Mouse (Mus musculus) limb, embryonic 13.5 days (tissue): Measurements from ENCODE around the gene Mob2. TPM values are rescaled to one million over a fixed set of nuclear protein-coding genes. Genes with fewer than 3 reads are reported as not detected.

Experiments used
- ATAC-seq: fragments of 200-750 bp; cut with Nextera tagmentation; 2 replicates; pipeline ENCODE4 v1.8.0; 2017; ENCODE audit warnings: low read depth, moderate number of reproducible peaks, moderate TSS enrichment; ENCODE audit not compliant: low FRiP score
- H3K27ac ChIP-seq: fragments of 300-500 bp; sonication (generic); 2 replicates; pipeline ENCODE4 v1.5.1; 2015; ENCODE audit warnings: inconsistent platforms, mild to moderate bottlenecking, moderate library complexity
- H3K27me3 ChIP-seq: fragments of 300-500 bp; sonication (generic); 2 replicates; pipeline ENCODE4 v1.6.1; 2015; ENCODE audit warnings: mild to moderate bottlenecking, inconsistent platforms
- H3K36me3 ChIP-seq: fragments of 300-500 bp; sonication (generic); 2 replicates; pipeline ENCODE4 v1.6.1; 2015; ENCODE audit warnings: inconsistent platforms, mild to moderate bottlenecking, moderate library complexity
- H3K4me1 ChIP-seq: fragments of 300-500 bp; sonication (generic); 2 replicates; pipeline ENCODE4 v1.6.1; 2015; ENCODE audit warnings: inconsistent platforms
- H3K4me2 ChIP-seq: fragments of 300-500 bp; sonication (generic); replicated peaks from 2 replicates; pipeline ENCODE4 v1.6.1; 2015; ENCODE audit warnings: inconsistent platforms, mild to moderate bottlenecking, moderate library complexity
- H3K4me3 ChIP-seq: fragments of 300-500 bp; sonication (generic); 2 replicates; pipeline ENCODE4 v1.5.1; 2015; ENCODE audit warnings: moderate library complexity, mild to moderate bottlenecking, inconsistent platforms
- H3K9ac ChIP-seq: fragments of 300-500 bp; sonication (generic); 2 replicates; pipeline ENCODE4 v1.6.1; 2015; ENCODE audit warnings: mild to moderate bottlenecking, inconsistent platforms
- H3K9me3 ChIP-seq: fragments of 300-500 bp; sonication (generic); 2 replicates; pipeline ENCODE4 v1.6.1; 2016; ENCODE audit warnings: inconsistent platforms
- WGBS: fragments of 180-500 bp; shearing (Covaris S2); methylation state at CpG from one replicate; pipeline ENCODE4 v1.1.7; 2015; 5-methylcytosine and 5-hydroxymethylcytosine counted together
- polyA plus RNA-seq: library from polyadenylated mRNA; unstranded; fragments of >200 nt; fragmentation: Nextera tagmentation; extraction: Ambion mirVana; gene quantifications from 2 replicates; pipeline ENCODE4 v1.2.1, GENCODE M21; 2015

Gene Mob2
- polyA plus RNA-seq = 70.7 and 71.4 TPM in 2 replicates

DNA sequence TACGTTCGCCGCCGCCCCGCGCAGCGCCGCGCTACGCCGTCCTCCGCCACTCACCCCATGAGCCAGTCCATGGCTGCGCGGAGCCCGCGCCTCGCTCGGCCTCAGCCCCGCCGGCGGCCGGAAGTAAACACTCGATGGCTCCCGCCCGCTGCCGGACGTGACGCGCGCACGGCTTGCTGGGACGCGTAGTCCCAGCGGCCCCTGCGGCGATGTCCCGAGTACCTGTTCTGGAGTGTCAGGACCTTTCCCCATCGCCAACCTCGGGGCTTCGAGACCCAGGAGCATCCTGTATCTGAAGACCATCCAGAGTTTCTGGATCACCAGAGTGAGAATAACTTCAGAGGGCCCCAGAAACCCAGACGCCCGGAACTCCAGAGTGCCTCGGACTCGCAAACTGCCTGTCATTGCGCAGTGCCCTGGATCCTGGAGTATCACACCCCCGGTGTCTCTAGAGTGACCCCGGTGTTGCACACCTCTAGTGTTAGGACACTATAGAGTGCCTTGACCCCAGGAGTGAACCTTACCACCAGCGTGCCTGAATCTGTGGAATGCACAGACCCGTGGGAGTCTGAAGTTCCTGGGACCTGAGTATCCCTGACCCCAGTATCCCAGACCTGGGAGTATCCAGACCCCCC lies at the start of gene Mob2:
Gene Mob2 (minus strand): TSS at position 135 of the 635 bp plus-strand sequence.
- ATAC-seq = peak; percentile 92
- Histone ChIP-seq H3K27ac (no peak within 1 kb of the TSS; the same call in 1 of the 2 replicates), H3K4me3 (peak within 1 kb of the TSS; percentile 92), H3K36me3 (peaks cover 10% of the 10 kb centered on the region), H3K4me2 (peak within 1 kb of the TSS; percentile 95), H3K9ac (peak within 1 kb of the TSS; percentile 95), H3K4me1 (peaks cover 30% of the 10 kb centered on the region), H3K9me3 (no peaks in the 10 kb centered on the region), H3K27me3 (0 out of 2 replicates have a peak, but pooled peaks cover 2% of the 10 kb centered on the region)
- WGBS = under 1% methylated on average over 48 of the region's 49 CpGs

DNA sequence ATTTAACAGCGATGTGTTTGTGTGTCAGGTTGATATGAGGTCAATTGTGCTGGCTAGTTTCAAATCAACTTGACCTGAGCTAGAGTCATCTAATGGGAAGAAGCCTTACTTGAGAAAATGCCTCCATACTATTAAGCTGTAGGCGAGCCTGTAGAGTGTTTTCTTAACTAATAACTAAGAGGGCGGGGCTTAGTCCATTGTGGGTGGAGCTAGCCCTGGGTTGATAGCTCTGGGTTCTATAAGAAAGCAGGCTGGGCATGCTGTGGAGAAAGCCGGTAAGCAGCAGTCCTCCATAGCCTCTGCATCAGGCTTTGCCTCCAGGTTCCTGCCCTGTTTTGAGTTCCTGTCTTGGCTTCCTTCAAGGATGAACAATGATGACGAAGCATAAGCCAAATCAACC lies 43.9 kb upstream of the Mob2 start:
- Histone ChIP-seq H3K27ac (no peak overlapping the region), H3K4me1 (no peaks in the 10 kb centered on the region), H3K27me3 (peaks cover 4% of the 10 kb centered on the region; the same call in 1 of the 2 replicates), H3K9ac (no peak overlapping the region), H3K4me3 (no peak overlapping the region), H3K9me3 (no peaks in the 10 kb centered on the region), H3K36me3 (no peaks in the 10 kb centered on the region), H3K4me2 (no peak overlapping the region)
- no peak for ATAC-seq
- WGBS = 62% methylated on average over 5 of the region's 5 CpGs

DNA sequence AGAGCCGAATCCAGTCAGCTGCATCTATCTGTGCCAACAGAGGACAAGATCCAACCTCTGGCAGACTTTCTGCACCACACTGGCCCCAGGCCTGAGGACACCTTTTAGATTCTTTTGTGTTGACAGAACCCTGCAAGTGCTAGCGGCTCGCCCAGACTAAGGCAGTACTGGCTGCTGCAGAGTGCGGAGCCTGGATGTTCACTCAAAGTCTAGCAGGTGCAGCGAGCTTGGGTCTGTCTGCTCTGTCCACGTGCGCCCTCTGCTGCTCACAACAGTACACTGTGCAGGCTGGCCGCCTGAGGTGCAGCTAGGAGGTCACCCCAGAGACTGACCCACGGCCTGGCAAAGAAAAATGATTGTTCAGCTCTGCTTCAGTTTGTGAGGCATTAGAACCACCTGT lies 36.9 kb upstream of the Mob2 start:
- Histone ChIP-seq H3K9ac (no peak overlapping the region), H3K4me1 (peaks cover 14% of the 10 kb centered on the region), H3K27ac (no peak overlapping the region), H3K9me3 (no peaks in the 10 kb centered on the region), H3K36me3 (no peaks in the 10 kb centered on the region), H3K4me3 (no peak overlapping the region), H3K4me2 (no peak overlapping the region), H3K27me3 (peaks cover 72% of the 10 kb centered on the region)
- WGBS = 12% methylated on average over 9 of the region's 9 CpGs
- ATAC-seq = 0 out of 2 replicates have a peak, but pooled peaks have one; percentile 34

DNA sequence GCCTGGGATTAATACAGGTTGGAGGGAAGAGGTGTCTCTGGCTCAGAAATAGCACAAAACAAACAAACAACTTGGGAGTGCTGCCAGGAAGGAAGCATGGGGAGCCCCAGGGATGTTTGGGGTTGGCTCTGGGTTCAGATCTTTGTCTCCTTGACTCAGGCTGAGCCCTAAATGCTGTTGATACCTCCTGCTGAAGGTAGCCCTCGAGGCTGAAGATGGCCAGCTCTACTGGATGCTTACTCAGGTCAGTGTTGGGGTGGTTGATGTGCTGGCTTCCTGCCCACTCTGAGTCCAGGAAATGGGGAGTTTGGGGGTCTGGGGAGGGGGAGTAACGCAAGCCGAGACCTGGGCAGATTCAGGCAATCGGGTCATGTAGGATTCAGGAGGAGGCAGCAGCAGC lies 35.8 kb upstream of the Mob2 start:
- Histone ChIP-seq H3K27ac (no peak overlapping the region), H3K4me3 (no peak overlapping the region), H3K9me3 (no peaks in the 10 kb centered on the region), H3K27me3 (peaks cover 83% of the 10 kb centered on the region), H3K9ac (no peak overlapping the region), H3K36me3 (no peaks in the 10 kb centered on the region), H3K4me2 (no peak overlapping the region), H3K4me1 (peaks cover 18% of the 10 kb centered on the region)
- 66% methylated on average over 4 of the region's 4 CpGs for WGBS
- no peak for ATAC-seq

DNA sequence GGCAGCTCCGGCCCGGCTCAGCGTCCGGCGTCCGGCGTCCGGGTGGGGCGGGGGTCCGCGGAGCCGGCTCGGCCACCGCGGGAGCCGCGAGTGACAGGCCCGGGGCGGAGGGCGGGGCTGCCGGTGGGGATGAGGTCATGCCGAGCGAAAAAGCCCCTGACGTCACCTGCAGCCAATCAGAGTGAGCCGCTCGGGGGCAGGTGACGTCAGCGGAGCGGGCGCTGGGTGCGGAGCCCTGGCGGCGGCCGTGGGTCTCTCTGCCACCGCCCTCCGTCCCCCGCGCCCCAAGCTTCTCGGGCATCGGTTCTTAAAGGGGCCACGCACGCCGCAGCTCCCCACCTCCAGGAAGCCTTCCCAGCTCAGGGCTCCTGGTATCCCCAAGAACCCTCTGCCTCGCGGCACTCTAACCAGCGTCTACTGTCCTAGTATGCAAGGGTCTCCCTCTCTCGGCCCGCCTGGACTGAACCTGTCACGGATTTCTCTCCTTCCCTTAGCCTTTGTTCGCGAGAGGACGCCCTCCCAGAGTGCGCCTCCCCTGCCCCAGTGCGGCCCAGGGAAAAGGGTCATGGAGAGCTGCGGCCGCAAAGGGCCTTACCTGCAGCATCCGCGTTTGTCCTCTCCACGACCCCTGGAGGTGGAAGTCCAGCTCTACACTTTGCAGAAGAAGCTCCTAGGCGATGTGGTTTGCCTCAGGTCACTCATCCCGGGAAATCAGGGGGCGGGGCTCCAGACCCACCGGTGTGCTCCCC lies 34.5 kb upstream of the Mob2 start, which contains the start of gene Dusp8:
Gene Dusp8 (minus strand): TSS at position 661 of the 749 bp plus-strand sequence.
- Histone ChIP-seq H3K27me3 (peaks cover 96% of the 10 kb centered on the region), H3K36me3 (no peaks in the 10 kb centered on the region), H3K27ac (no peak within 1 kb of the TSS), H3K9ac (peak within 1 kb of the TSS; percentile 71), H3K4me3 (peak within 1 kb of the TSS; percentile 72), H3K4me2 (peak within 1 kb of the TSS; percentile 95), H3K9me3 (no peaks in the 10 kb centered on the region), H3K4me1 (peaks cover 18% of the 10 kb centered on the region)
- WGBS = under 1% methylated on average over 60 of the region's 63 CpGs
- peak; percentile 79 for ATAC-seq

DNA sequence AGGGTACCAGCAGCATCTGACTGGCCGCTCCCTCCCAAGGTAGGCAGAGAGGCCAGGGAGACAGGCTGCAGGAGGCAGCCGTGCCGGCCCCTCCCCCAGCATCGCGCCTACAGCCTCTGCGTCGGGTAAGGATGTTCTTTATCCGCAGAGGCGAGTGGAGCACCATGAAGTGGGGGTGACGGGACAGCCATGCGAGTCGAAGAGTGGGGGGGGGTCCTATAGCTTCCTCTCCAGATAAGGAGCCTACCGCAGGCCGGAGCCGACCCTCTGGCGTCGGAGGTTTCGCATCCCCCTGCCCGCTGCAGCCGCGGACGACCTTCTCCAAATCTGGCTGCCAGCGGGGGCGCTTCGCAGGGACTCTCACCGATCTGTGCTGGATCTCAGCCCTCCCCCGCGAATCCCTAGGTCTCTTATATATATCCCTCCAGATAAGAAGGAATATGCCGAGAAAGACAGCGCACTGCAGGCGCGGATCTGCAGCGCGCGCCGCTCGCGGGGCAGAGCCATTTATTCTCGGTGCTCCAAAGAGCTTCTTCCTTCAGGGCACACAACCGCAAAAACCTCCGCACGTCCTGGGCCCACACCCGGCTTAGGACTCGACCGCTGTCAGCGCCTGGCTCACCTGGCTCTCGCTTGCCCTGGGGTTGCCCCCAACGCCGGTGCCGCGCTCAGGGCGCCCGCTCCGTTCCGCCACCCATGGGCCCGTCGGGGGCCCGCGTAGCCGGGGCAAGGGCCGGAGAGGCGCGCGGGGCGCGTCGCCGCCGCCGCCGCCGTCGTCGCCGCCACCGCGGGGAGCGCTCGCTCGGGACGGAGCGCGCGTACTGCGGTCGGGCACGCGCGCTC lies 33.7 kb upstream of the Mob2 start:
- peak overlapping the region; percentile 72 for H3K4me3 ChIP-seq
- ATAC-seq = peak; percentile 26
- no peaks in the 10 kb centered on the region for H3K36me3 ChIP-seq
- H3K27ac ChIP-seq = no peak overlapping the region
- H3K4me1 ChIP-seq = peaks cover 19% of the 10 kb centered on the region
- peaks cover 98% of the 10 kb centered on the region for H3K27me3 ChIP-seq
- H3K4me2 ChIP-seq = peak overlapping the region; percentile 95
- WGBS = under 1% methylated on average over 75 of the region's 89 CpGs
- peak overlapping the region; percentile 71 for H3K9ac ChIP-seq
- no peaks in the 10 kb centered on the region for H3K9me3 ChIP-seq

DNA sequence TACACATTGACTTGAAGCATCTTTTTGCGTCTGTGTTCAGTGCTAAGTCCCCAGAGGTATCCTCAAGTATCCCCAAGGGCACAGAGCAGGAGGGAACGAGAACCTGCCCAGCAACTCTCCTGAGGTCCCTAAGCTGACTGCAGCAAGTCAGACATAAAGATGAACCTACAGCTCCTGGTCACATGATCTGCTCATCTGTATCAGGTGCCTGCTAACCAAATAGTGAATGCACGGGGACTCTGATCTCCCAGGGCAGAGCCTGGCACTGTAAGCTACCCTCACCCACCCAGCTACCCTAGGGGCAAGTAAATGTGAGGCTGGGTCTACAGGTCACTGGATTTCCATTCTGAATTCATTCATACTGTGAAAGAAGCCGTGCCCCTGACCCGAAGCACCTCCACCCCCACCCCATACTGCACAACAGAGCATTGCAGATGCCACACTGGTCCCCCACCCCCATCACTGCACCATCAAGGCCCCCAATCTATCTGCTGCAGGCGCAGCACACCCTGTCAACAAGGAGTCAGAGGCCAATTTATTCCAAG lies 32.9 kb upstream of the Mob2 start:
- H3K4me2 ChIP-seq = peak overlapping the region; percentile 95
- no peaks in the 10 kb centered on the region for H3K9me3 ChIP-seq
- H3K36me3 ChIP-seq = no peaks in the 10 kb centered on the region
- peak overlapping the region; percentile 72 for H3K4me3 ChIP-seq
- H3K27ac ChIP-seq = no peak overlapping the region
- no peak for ATAC-seq
- H3K27me3 ChIP-seq = peaks cover 98% of the 10 kb centered on the region
- peak overlapping the region; percentile 71 for H3K9ac ChIP-seq
- WGBS = 34% methylated on average over 6 of the region's 6 CpGs
- H3K4me1 ChIP-seq = peaks cover 27% of the 10 kb centered on the region

DNA sequence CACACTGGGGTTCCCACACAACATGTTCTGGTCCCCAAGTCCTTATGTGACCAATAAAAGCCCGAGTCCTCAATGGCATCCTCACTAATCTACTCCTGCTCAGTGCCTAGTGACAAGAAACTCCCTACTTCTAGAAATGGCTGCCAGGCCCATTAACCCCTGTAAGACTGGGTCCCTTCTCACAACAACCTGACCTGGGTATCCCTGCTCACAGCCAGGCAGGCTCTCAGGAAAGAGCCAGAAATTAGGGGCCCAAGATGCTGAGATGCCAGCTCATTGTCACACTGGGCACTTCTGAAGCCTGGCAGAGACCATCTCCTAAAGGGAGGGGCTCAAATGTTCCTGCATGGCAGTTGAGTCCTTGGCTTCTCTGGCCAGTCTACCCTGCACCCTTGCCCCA lies 32.1 kb upstream of the Mob2 start:
- Histone ChIP-seq H3K4me3 (no peak overlapping the region), H3K9ac (no peak overlapping the region), H3K27me3 (peaks cover 99% of the 10 kb centered on the region), H3K36me3 (no peaks in the 10 kb centered on the region), H3K9me3 (no peaks in the 10 kb centered on the region), H3K4me2 (no peak overlapping the region), H3K4me1 (peaks cover 34% of the 10 kb centered on the region), H3K27ac (no peak overlapping the region)
- 48% methylated on average over 1 of the region's 1 CpGs for WGBS
- ATAC-seq = no peak

DNA sequence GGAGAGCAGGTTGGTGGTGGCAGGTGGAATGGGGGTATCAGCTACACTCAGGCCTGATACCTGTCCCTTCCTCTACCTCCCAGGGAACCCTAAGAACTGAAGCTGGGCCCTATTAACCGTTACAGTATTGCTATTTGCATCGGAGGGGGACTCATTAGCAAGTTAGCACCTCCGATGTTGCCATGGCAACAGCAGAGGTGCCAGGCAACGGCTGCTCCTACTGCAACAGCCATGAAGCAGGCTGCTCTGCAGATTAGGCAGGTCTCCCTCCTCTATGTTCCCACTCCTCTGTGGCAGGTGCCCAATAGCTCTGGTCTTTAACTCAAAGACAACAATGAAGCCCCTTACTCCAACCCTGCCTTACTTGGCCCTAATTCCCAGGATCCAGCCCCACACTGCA lies 31.0 kb upstream of the Mob2 start:
- ATAC-seq = no peak
- Histone ChIP-seq H3K4me2 (no peak overlapping the region), H3K4me1 (peaks cover 34% of the 10 kb centered on the region), H3K36me3 (no peaks in the 10 kb centered on the region), H3K27ac (no peak overlapping the region), H3K27me3 (peaks cover 98% of the 10 kb centered on the region), H3K4me3 (no peak overlapping the region), H3K9ac (no peak overlapping the region), H3K9me3 (no peaks in the 10 kb centered on the region)
- WGBS = 4% methylated on average over 4 of the region's 4 CpGs

DNA sequence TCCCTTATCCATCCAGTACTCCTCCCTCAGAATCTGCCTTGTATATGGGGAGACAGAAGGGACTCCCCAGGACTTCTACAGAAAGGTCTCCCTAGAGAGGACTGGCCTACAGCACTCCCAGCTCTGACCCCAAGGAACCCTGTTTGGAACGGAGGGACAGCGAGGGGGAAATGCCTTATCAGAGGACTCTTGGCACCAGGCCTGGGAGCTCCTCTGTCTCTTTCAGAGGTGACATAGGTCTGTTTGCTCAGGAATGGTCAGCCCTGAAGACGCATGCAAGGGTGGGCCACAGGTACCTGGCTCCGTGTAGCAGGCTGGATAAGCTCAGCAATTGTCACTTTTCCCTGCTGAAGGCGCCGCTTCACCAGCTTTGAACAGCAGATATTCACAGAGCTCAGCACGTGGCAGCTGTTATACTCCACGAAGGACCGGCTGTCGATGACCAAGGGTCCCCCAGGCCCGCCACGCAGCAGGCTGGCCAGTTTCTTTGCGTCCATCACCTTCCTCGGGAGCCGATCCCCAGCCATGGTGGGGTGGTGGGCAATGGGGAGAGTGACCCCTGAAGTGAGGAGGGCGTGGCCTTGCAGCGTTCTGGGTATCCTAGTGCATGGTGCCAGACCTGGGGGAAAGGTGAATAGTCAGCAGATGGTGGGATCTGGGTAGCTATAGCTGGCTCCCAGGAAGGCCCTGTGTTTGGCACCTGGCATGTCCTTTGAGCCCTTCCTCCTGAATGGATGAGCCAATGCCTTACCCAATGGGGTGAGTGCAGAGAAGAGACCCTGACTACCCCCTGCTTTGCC lies 29.0 kb upstream of the Mob2 start:
- WGBS = 62% methylated on average over 17 of the region's 17 CpGs
- peak overlapping the region; percentile 25; the same call in 1 of the 2 replicates for H3K9ac ChIP-seq
- no peak overlapping the region; the same call in 1 of the 2 replicates for H3K27ac ChIP-seq
- ATAC-seq = no peak
- no peaks in the 10 kb centered on the region for H3K36me3 ChIP-seq
- H3K4me2 ChIP-seq = no peak overlapping the region
- H3K4me1 ChIP-seq = peaks cover 31% of the 10 kb centered on the region
- no peaks in the 10 kb centered on the region for H3K9me3 ChIP-seq
- no peak overlapping the region for H3K4me3 ChIP-seq
- H3K27me3 ChIP-seq = peaks cover 98% of the 10 kb centered on the region

DNA sequence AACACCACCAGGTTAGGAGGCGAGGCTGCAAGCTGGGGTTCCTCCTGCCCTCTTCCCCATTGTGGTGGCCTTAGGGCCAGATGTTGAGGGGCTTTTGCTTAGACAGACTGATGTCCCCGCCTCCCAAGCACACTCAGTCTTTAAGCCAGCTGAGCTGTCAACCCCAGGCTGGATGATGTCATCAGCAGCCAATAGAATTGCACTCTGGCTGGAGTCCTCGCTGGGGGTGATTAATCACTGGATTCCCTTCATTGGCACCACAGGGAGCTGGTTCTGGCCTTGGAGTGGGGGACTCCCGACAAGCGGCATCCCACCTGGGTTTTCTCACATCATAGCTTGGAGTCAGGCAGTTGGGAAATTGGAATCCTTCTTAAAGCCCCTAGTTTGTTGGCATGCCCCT lies 28.0 kb upstream of the Mob2 start:
- Histone ChIP-seq H3K27me3 (peaks cover 98% of the 10 kb centered on the region), H3K9ac (no peak overlapping the region), H3K4me3 (no peak overlapping the region), H3K9me3 (no peaks in the 10 kb centered on the region), H3K36me3 (no peaks in the 10 kb centered on the region), H3K4me2 (no peak overlapping the region), H3K4me1 (peaks cover 32% of the 10 kb centered on the region), H3K27ac (no peak overlapping the region)
- peak; percentile 28; the same call in 1 of the 2 replicates for ATAC-seq
- 2% methylated on average over 5 of the region's 5 CpGs for WGBS
